Mouse (Mus musculus): ENCODE results near the gene Lbh. TPM values are rescaled to one million over a fixed set of nuclear protein-coding genes. Genes with fewer than 3 reads are reported as not detected.

Gene Lbh
- total RNA-seq (2022) = 100 to 1,000 TPM; 352 to 622 (median 508) TPM

- peak; percentile 96 for DNase-seq (ENCODE audit: low spot score)
Measured at GRCm38 (mm10) chr17:72918053-72918452, at the start of gene Lbh. Gene Lbh, plus strand, starts transcription at chr17:72918305.

GRCm38 (mm10) chr17:72878979-72879378 is 39.1 kb upstream of the Lbh start:
- no peak for DNase-seq (ENCODE audit: low spot score)

GRCm38 (mm10) chr17:72880156-72880555 is 37.9 kb upstream of the Lbh start:
- DNase-seq (ENCODE audit: low spot score) = no peak

- no peak for DNase-seq (ENCODE audit: low spot score)
Measured at GRCm38 (mm10) chr17:72881051-72881450, 37.1 kb upstream of the Lbh start.

- no peak for DNase-seq (ENCODE audit: low spot score)
Measured at GRCm38 (mm10) chr17:72881804-72882203, 36.3 kb upstream of the Lbh start.

GRCm38 (mm10) chr17:72889556-72890397 is 28.3 kb upstream of the Lbh start:
- peak; percentile 71 for DNase-seq (ENCODE audit: low spot score)

- no peak for DNase-seq (ENCODE audit: low spot score)
Measured at GRCm38 (mm10) chr17:72890398-72890898, 27.7 kb upstream of the Lbh start.

GRCm38 (mm10) chr17:72891556-72891955 is 26.5 kb upstream of the Lbh start:
- no peak for DNase-seq (ENCODE audit: low spot score)

- DNase-seq (ENCODE audit: low spot score) = no peak
Measured at GRCm38 (mm10) chr17:72895506-72895905, 22.6 kb upstream of the Lbh start.

GRCm38 (mm10) chr17:72897076-72897475 is 21.0 kb upstream of the Lbh start:
- DNase-seq (ENCODE audit: low spot score) = no peak

GRCm38 (mm10) chr17:72897961-72898360 is 20.1 kb upstream of the Lbh start:
- DNase-seq (ENCODE audit: low spot score) = no peak

- no peak for DNase-seq (ENCODE audit: low spot score)
Measured at GRCm38 (mm10) chr17:72898775-72899174, 19.3 kb upstream of the Lbh start.

GRCm38 (mm10) chr17:72901021-72901420 is 17.1 kb upstream of the Lbh start:
- DNase-seq (ENCODE audit: low spot score) = no peak

GRCm38 (mm10) chr17:72901705-72902104 is 16.4 kb upstream of the Lbh start:
- DNase-seq (ENCODE audit: low spot score) = no peak

GRCm38 (mm10) chr17:72903321-72903720 is 14.8 kb upstream of the Lbh start:
- no peak for DNase-seq (ENCODE audit: low spot score)

GRCm38 (mm10) chr17:72903921-72904421 is 14.1 kb upstream of the Lbh start:
- peak; percentile 61 for DNase-seq (ENCODE audit: low spot score)

GRCm38 (mm10) chr17:72904873-72905272 is 13.2 kb upstream of the Lbh start:
- DNase-seq (ENCODE audit: low spot score) = no peak

GRCm38 (mm10) chr17:72906231-72906896 is 11.7 kb upstream of the Lbh start:
- no peak for DNase-seq (ENCODE audit: low spot score)

- DNase-seq (ENCODE audit: low spot score) = no peak
Measured at GRCm38 (mm10) chr17:72907211-72907610, 10.9 kb upstream of the Lbh start.

- DNase-seq (ENCODE audit: low spot score) = no peak
Measured at GRCm38 (mm10) chr17:72907777-72908176, 10.3 kb upstream of the Lbh start.

GRCm38 (mm10) chr17:72908561-72908960 is 9.5 kb upstream of the Lbh start:
- DNase-seq (ENCODE audit: low spot score) = no peak

- no peak for DNase-seq (ENCODE audit: low spot score)
Measured at GRCm38 (mm10) chr17:72909061-72909852, 8.8 kb upstream of the Lbh start.

All from heart, adult 8-10 months (tissue).